Mouse (Mus musculus): Measurements from ENCODE around the gene Cryab.

- TF ChIP-seq CTCF (IDR thresholded peaks at IDR 0.05; ENCODE audit: control insufficient read depth, insufficient read depth, low read length) (no peak), POLR2A (IDR thresholded peaks at IDR 0.05; ENCODE audit: borderline replicate concordance, control insufficient read depth, low read depth, low read length) (no peak)
Measured at GRCm38 (mm10) chr9:50750706-50751105, 419 bp upstream of the Cryab start.

Measured in bone marrow, adult 2 months (tissue).